Mouse (Mus musculus): ENCODE data around the gene Pbx1.

- TF ChIP-seq POLR2A (IDR thresholded peaks at IDR 0.05; ENCODE audit: insufficient read depth, low read depth, low read length) (no peak), CTCF (IDR thresholded peaks at IDR 0.05; ENCODE audit: insufficient read depth, low read depth, low read length) (no peak)
These were observed 50.6 kb downstream of the Pbx1 start for GRCm38 (mm10) chr1:168381451-168381850.
